Mouse (Mus musculus): ENCODE measurements around the gene Myl6.

GRCm38 (mm10) chr10:128495270-128495669, 1.3 kb upstream of the Myl6 start:
- TF ChIP-seq GATA1 (IDR thresholded peaks at IDR 0.05; ENCODE audit: borderline replicate concordance, low read length) (no peak), FLI1 (IDR thresholded peaks at IDR 0.05; ENCODE audit: low read length) (no peak)
